In genomic region chr10:81579967-81580366, GRCm38 (mm10) we compare ENCODE assay signal across 16 mouse cellular contexts. TPM values are rescaled to one million over a fixed set of nuclear protein-coding genes. Genes with fewer than 3 reads are reported as not detected.
DNase-seq lines count a peak whose midpoint lies in the region; ATAC-seq and TF ChIP-seq lines count a peak whose summit lies in the region.
"Had no signal": no experiment of that assay in that cellular context is flagged by ENCODE, and none has a peak within 500 bp of the region (broad histone marks: within the 10 kb centered on the region; RNA-seq: fewer than 3 reads in every experiment).

No protein-coding gene starts in this region.

- no peak for TF ChIP-seq CTCF in kidney, postnatal 0 days (IDR thresholded peaks at IDR 0.05; ENCODE audit: low read depth)

- peak; percentile 78 for DNase-seq in cerebellum, adult 9-11 months
- DNase-seq in cerebellum, adult 11 months, result no peak
- DNase-seq in kidney, postnatal 0 days (ENCODE audit: low spot score), result no peak
- no peak for DNase-seq in kidney, postnatal 14 days
- DNase-seq in brain, adult 2 months (ENCODE audit: low read depth, low spot score), result peak; percentile 64
- DNase-seq in forebrain, embryonic 11.5 days (ENCODE audit: low spot score), result no peak
- DNase-seq: thymus, postnatal 14 days had no signal

- H3K27me3 ChIP-seq in kidney, postnatal 0 days (ENCODE audit: insufficient read depth, low read length), result no peaks in the 10 kb centered on the region
- peaks cover 33% of the 10 kb centered on the region for H3K27me3 ChIP-seq in forebrain, embryonic 11.5 days (ENCODE audit: control insufficient read depth, insufficient read depth, low read length)
- H3K27me3 ChIP-seq: embryonic facial prominence, embryonic 15.5 days had no signal

- H3K9me3 ChIP-seq in kidney, postnatal 0 days (replicated peaks; ENCODE audit: low read length), result no peaks in the 10 kb centered on the region
- no peaks in the 10 kb centered on the region for H3K9me3 ChIP-seq in forebrain, embryonic 11.5 days (ENCODE audit: control insufficient read depth, low read length)
- H3K9me3 ChIP-seq: embryonic facial prominence, embryonic 15.5 days; forebrain, embryonic 13.5 days; heart, embryonic 15.5 days; hindbrain, embryonic 15.5 days; midbrain, embryonic 10.5 days; neural tube, embryonic 13.5 days had no signal

- peaks cover 4% of the 10 kb centered on the region; the same call in 1 of the 2 replicates for H3K36me3 ChIP-seq in kidney, postnatal 0 days (ENCODE audit: insufficient read depth, low read length)
- H3K36me3 ChIP-seq in forebrain, embryonic 11.5 days (ENCODE audit: control insufficient read depth, insufficient read depth, low read length), result no peaks in the 10 kb centered on the region
- H3K36me3 ChIP-seq: heart, embryonic 15.5 days; midbrain, embryonic 10.5 days; neural tube, embryonic 13.5 days had no signal

- ATAC-seq in kidney, postnatal 0 days (replicated peaks; ENCODE audit: low FRiP score, low read depth), result no peak
- peak; percentile 5; the same call in 1 of the 2 replicates for ATAC-seq in megakaryocyte progenitor cell, adult 5-6 weeks (replicated peaks; ENCODE audit: poor library complexity)
- no peak for ATAC-seq in forebrain, embryonic 11.5 days (replicated peaks; ENCODE audit: low FRiP score)
- ATAC-seq: forebrain, embryonic 13.5 days; intestine, postnatal 0 days had no signal

- WGBS in kidney, postnatal 0 days, result 33% methylated on average over 4 of the region's 4 CpGs
- 60% methylated on average over 4 of the region's 4 CpGs for WGBS in forebrain, embryonic 11.5 days

- H3K9ac ChIP-seq in kidney, postnatal 0 days (ENCODE audit: low read depth, low read length), result no peak overlapping the region
- H3K9ac ChIP-seq in forebrain, embryonic 11.5 days (ENCODE audit: low read length), result no peak overlapping the region
- H3K9ac ChIP-seq: embryonic facial prominence, embryonic 15.5 days; forebrain, embryonic 13.5 days; heart, embryonic 15.5 days; hindbrain, embryonic 15.5 days had no signal

- no peak overlapping the region for H3K4me3 ChIP-seq in kidney, postnatal 0 days (replicated peaks; ENCODE audit: low read depth, low read length)
- H3K4me3 ChIP-seq in forebrain, embryonic 11.5 days (ENCODE audit: low read depth, low read length), result no peak overlapping the region
- H3K4me3 ChIP-seq: embryonic facial prominence, embryonic 15.5 days; forebrain, embryonic 13.5 days; heart, embryonic 15.5 days; hindbrain, embryonic 15.5 days; midbrain, embryonic 10.5 days; neural tube, embryonic 13.5 days had no signal

- peaks cover 14% of the 10 kb centered on the region; the same call in 1 of the 2 replicates for H3K4me1 ChIP-seq in kidney, postnatal 0 days (replicated peaks; ENCODE audit: insufficient read depth, low read length)
- H3K4me1 ChIP-seq in forebrain, embryonic 11.5 days (replicated peaks; ENCODE audit: control insufficient read depth, insufficient read depth, low read length), result peaks cover 13% of the 10 kb centered on the region

- no peak overlapping the region for H3K27ac ChIP-seq in kidney, postnatal 0 days
- no peak overlapping the region for H3K27ac ChIP-seq in forebrain, embryonic 11.5 days (ENCODE audit: low read depth, low read length)
- H3K27ac ChIP-seq: embryonic facial prominence, embryonic 15.5 days; forebrain, embryonic 13.5 days; heart, embryonic 15.5 days; hindbrain, embryonic 15.5 days; midbrain, embryonic 10.5 days; neural tube, embryonic 13.5 days had no signal

- peak overlapping the region; percentile 19; the same call in 1 of the 2 replicates for H3K4me2 ChIP-seq in kidney, postnatal 0 days (ENCODE audit: low read length)
- no peak overlapping the region for H3K4me2 ChIP-seq in forebrain, embryonic 11.5 days (ENCODE audit: low read depth, low read length, severe bottlenecking)
- H3K4me2 ChIP-seq: forebrain, embryonic 13.5 days; heart, embryonic 15.5 days; hindbrain, embryonic 15.5 days; neural tube, embryonic 13.5 days had no signal

RNA-seq across cellular contexts. Expression of gene Tle2, which starts 5.6 kb away (rescaled TPM):
- 29.2 and 30.8 TPM in 2 replicates for polyA plus RNA-seq in kidney, postnatal 0 days (2015; fragmentation: Nextera tagmentation; extraction: Ambion mirVana)
- total RNA-seq in megakaryocyte progenitor cell, adult 5-6 weeks (2015), result 0.95 and 1.5 TPM in 2 replicates
- 0.08 and 3.5 TPM in 2 replicates for total RNA-seq in megakaryocyte progenitor cell, adult 5-6 weeks (2017)
- polyA plus RNA-seq in forebrain, embryonic 11.5 days (2014; fragmentation: Nextera tagmentation; extraction: Ambion mirVana), result 7.2 and 8.1 TPM in 2 replicates

RNA-seq across cellular contexts. Expression of gene Aes, which starts 20.7 kb away (rescaled TPM):
- polyA plus RNA-seq in kidney, postnatal 0 days (2015; fragmentation: Nextera tagmentation; extraction: Ambion mirVana), result 566 and 582 TPM in 2 replicates
- 197 and 225 TPM in 2 replicates for total RNA-seq in megakaryocyte progenitor cell, adult 5-6 weeks (2015)
- 178 and 191 TPM in 2 replicates for total RNA-seq in megakaryocyte progenitor cell, adult 5-6 weeks (2017)
- polyA plus RNA-seq in forebrain, embryonic 11.5 days (2014; fragmentation: Nextera tagmentation; extraction: Ambion mirVana), result 324 and 355 TPM in 2 replicates

RNA-seq across cellular contexts. Expression of gene Tle6, which starts 20.9 kb away (rescaled TPM):
- polyA plus RNA-seq in kidney, postnatal 0 days (2015; fragmentation: Nextera tagmentation; extraction: Ambion mirVana), result 7.3 and 9.4 TPM in 2 replicates
- total RNA-seq in megakaryocyte progenitor cell, adult 5-6 weeks (2015), result 15.4 and 18.4 TPM in 2 replicates
- total RNA-seq in megakaryocyte progenitor cell, adult 5-6 weeks (2017), result 3.5 and 13.3 TPM in 2 replicates
- polyA plus RNA-seq in forebrain, embryonic 11.5 days (2014; fragmentation: Nextera tagmentation; extraction: Ambion mirVana), result 3.9 and 7.7 TPM in 2 replicates
- total RNA-seq: monocyte, adult 5-6 weeks had no signal

RNA-seq across cellular contexts. Expression of gene BC025920, which starts 26.1 kb away (rescaled TPM):
- 0.33 and 0.37 TPM in 2 replicates for polyA plus RNA-seq in kidney, postnatal 0 days (2015; fragmentation: Nextera tagmentation; extraction: Ambion mirVana)
- 1.2 and 3.1 TPM in 2 replicates for total RNA-seq in megakaryocyte progenitor cell, adult 5-6 weeks (2015)
- total RNA-seq in megakaryocyte progenitor cell, adult 5-6 weeks (2017), result 1.2 and 2.2 TPM in 2 replicates
- 1.6 and 2.1 TPM in 2 replicates for polyA plus RNA-seq in forebrain, embryonic 11.5 days (2014; fragmentation: Nextera tagmentation; extraction: Ambion mirVana)

RNA-seq across cellular contexts. Expression of gene Gna11, which starts 35.0 kb away (rescaled TPM):
- 69.5 and 72.3 TPM in 2 replicates for polyA plus RNA-seq in kidney, postnatal 0 days (2015; fragmentation: Nextera tagmentation; extraction: Ambion mirVana)
- 5.4 and 6.0 TPM in 2 replicates for total RNA-seq in megakaryocyte progenitor cell, adult 5-6 weeks (2015)
- total RNA-seq in megakaryocyte progenitor cell, adult 5-6 weeks (2017), result 7.6 and 10.2 TPM in 2 replicates
- polyA plus RNA-seq in forebrain, embryonic 11.5 days (2014; fragmentation: Nextera tagmentation; extraction: Ambion mirVana), result 77.1 and 84.5 TPM in 2 replicates

Comparison
In these comparisons a context has a peak if more than half of its experiments do, and no peak if none do; other contexts are left out.
1. DNase-seq: peak in cerebellum, adult 9-11 months (single experiment) and brain, adult 2 months (single experiment); none in cerebellum, adult 11 months (single experiment), kidney, postnatal 0 days (single experiment), kidney, postnatal 14 days (single experiment) and forebrain, embryonic 11.5 days (single experiment).